Mouse (Mus musculus) embryonic fibroblast, embryonic 13.5 days (primary cell): ENCODE measurements at regions not wholly inside any gene's neighbourhood (a gene's known extent, or its start where the extent isn't known, plus 50 kb on each side); places are given as distances from the start of the nearest gene placed in this dataset.

Experiments used
- H3K27ac ChIP-seq: 2 replicates; pipeline ENCODE4 v1.5.1; 2012; ENCODE audit warnings: low read length, control low read depth, inconsistent platforms; ENCODE audit not compliant: insufficient read depth
- H3K4me1 ChIP-seq: 2 replicates; pipeline ENCODE4 v1.6.1; 2011; ENCODE audit warnings: low read length; ENCODE audit not compliant: control insufficient read depth, insufficient read depth
- H3K4me3 ChIP-seq: 2 replicates; pipeline ENCODE4 v1.5.1; 2011; ENCODE audit warnings: mild to moderate bottlenecking, control low read depth, low read length; ENCODE audit not compliant: insufficient read depth
- CTCF ChIP-seq: IDR thresholded peaks from 2 replicates; pipeline ENCODE4 v1.5.1; 2011; ENCODE audit warnings: mild to moderate bottlenecking, control low read depth, low read length, moderate library complexity, borderline replicate concordance; ENCODE audit not compliant: insufficient read depth
- POLR2A ChIP-seq: IDR thresholded peaks from 2 replicates; pipeline ENCODE4 v1.6.1; 2011; ENCODE audit warnings: low read depth, mild to moderate bottlenecking, control low read depth, low read length, moderate library complexity

DNA sequence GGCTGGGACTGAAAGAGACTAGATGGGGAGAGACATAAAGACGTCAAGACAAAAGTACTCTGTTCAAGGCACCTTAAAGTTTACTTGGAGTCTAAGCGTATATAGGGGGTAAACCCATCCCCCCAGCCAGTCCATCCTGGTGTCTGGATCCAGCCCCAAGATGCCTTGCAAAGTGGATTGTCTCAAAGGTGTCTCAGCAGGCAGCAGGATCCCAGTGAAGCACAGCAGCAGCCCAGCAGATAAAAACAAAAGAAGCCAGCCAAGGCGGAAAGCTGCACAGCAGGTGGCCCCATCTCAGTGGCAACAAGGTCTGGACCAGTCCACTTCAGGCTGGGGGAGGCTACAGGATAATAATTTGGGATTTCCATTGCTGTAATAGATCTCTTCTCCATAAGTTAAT is 72.0 kb upstream of the Col5a2 start:
- Histone ChIP-seq H3K27ac (no peak overlapping the region), H3K4me1 (peaks cover under 1% of the 10 kb centered on the region; the same call in 1 of the 2 replicates), H3K4me3 (no peak overlapping the region)
- TF ChIP-seq CTCF (no peak), POLR2A (no peak)

DNA sequence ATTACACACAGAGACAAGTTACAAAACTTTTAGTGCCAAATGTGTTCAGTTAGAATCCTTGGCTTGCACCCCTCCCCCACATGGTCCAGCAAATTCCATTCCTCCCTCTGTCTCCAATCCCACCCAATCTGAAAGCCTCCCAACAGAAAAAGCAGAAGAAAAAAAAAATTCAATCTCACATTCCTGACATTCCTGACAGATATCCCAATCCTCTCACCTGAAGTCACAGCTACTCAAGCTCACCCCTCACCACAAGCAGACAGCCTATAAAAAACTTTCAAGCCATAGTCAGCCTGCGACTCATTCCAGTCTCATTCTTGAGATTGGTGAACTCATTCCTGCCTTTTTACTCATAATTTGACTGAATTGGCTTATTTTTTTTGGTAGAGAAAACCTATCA is 77.4 kb upstream of the Col5a2 start:
- no peak overlapping the region for H3K4me3 ChIP-seq
- H3K27ac ChIP-seq: peak overlapping the region; percentile 84
- TF ChIP-seq CTCF: no peak
- no peak for TF ChIP-seq POLR2A
- peaks cover 5% of the 10 kb centered on the region; the same call in 1 of the 2 replicates for H3K4me1 ChIP-seq

DNA sequence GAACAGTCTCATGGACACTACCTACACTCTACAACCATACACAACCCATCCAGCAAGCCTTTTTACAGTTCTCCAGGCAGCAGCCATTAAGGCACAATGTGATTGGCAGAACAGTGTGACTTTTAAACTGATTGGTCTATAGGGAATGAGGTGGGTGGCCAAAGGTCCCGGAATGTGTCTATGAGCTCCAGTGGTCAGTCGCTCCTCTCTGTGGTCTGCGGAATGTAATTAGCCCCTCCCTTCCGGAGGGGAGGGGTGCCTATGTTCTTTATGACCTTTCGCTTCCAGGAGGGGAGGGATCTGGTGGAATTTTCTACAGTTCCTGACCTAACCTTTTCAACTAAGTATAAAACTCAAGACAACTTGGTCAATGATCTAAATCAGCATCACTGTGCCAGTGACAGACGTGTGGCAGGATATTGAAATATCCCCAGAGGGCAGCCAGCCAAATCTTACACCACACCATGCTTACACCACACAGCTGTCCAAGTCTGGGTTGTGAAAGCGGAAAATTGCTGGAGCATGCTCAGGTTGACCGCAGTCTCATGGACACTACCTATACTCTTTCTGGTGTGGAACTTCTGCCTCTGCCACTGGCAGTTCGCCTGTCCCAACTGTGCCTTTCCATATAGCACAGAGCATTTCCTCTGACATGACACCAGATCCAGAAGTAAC is 84.4 kb upstream of the Col5a2 start:
- Histone ChIP-seq H3K4me3 (no peak overlapping the region), H3K27ac (no peak overlapping the region; the same call in 1 of the 2 replicates), H3K4me1 (peaks cover 8% of the 10 kb centered on the region; the same call in 1 of the 2 replicates)
- TF ChIP-seq POLR2A (no peak), CTCF (no peak)

GRCm38 (mm10) chr1:45597316-45597715 is 94.2 kb upstream of the Col5a2 start:
- Histone ChIP-seq H3K27ac (peak overlapping the region; percentile 93), H3K4me3 (no peak overlapping the region), H3K4me1 (peaks cover 2% of the 10 kb centered on the region; the same call in 1 of the 2 replicates)
- TF ChIP-seq POLR2A (no peak), CTCF (no peak)

DNA sequence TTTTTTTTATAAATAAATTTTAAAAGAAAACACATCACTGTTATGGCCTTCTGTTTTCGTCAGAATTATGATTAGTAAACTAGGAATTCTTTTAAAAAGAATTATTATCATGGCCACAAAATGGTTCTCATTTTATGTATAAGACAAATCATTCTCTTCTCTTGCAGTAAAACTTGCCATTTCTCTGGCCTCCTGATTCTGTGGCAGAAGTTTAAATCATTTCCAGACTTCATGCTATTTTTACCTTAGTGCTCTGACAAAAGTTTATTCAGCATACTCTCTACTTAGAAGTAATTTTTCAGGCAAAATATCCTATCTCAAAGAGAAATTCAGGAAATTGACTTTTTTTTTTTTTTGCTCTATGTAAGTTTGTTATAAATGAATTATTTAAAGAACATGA is 96.3 kb upstream of the Col5a2 start:
- Histone ChIP-seq H3K4me1 (peaks cover 2% of the 10 kb centered on the region; the same call in 1 of the 2 replicates), H3K4me3 (no peak overlapping the region), H3K27ac (peak overlapping the region; percentile 99)
- TF ChIP-seq POLR2A: no peak
- TF ChIP-seq CTCF: no peak

- Histone ChIP-seq H3K4me1 (peaks cover 2% of the 10 kb centered on the region; the same call in 1 of the 2 replicates), H3K4me3 (no peak overlapping the region), H3K27ac (peak overlapping the region; percentile 99)
- no peak for TF ChIP-seq CTCF
- TF ChIP-seq POLR2A: no peak
Observed at GRCm38 (mm10) chr1:45600011-45600410, 96.9 kb upstream of the Col5a2 start.

DNA sequence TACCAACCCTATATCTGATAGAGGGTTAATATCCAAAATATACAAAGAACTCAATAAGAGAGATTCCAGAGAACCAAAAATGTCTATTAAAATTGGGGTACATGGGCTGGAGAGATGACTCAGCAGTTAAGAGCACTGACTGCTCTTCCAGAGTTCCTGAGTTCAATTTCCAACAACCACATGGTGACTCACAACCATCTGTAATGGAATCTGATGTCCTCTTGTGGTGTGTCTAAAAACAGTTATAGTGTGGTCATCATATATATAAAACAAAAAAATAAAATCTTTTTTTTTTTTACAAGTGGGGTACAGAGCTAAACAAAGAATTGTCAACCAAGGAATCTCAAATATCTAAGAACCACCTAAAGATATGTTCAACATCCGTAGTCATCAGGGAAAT is 102.5 kb upstream of the Col5a2 start:
- H3K4me3 ChIP-seq: no peak overlapping the region
- TF ChIP-seq CTCF: no peak
- TF ChIP-seq POLR2A: no peak
- peaks cover 2% of the 10 kb centered on the region; the same call in 1 of the 2 replicates for H3K4me1 ChIP-seq
- peak overlapping the region; percentile 68 for H3K27ac ChIP-seq

GRCm38 (mm10) chr1:45608316-45608715 is 105.2 kb upstream of the Col5a2 start:
- TF ChIP-seq POLR2A: no peak
- no peak for TF ChIP-seq CTCF
- no peak overlapping the region for H3K27ac ChIP-seq
- H3K4me1 ChIP-seq: peaks cover 2% of the 10 kb centered on the region; the same call in 1 of the 2 replicates
- H3K4me3 ChIP-seq: no peak overlapping the region

DNA sequence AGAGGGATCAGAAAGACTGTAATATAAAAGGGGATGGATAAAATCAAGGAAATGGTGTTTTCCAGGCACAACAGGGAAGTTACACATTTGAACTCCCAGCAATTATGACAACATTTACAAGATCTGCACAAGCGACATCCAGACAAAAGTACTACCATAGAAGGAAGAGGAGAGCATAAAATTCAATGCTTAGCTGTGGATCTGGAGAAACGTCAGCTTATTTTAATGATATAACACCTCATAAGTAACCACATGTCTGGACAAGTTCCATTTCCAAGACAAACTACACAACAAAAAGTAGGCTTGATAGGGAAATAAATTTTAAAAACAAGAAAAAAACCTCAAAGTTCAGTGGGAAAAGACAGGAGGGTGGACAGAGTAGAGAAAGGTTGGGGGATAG is 115.9 kb upstream of the Col5a2 start:
- no peak for TF ChIP-seq POLR2A
- no peak for TF ChIP-seq CTCF
- Histone ChIP-seq H3K4me3 (no peak overlapping the region), H3K4me1 (no peaks in the 10 kb centered on the region), H3K27ac (no peak overlapping the region)

DNA sequence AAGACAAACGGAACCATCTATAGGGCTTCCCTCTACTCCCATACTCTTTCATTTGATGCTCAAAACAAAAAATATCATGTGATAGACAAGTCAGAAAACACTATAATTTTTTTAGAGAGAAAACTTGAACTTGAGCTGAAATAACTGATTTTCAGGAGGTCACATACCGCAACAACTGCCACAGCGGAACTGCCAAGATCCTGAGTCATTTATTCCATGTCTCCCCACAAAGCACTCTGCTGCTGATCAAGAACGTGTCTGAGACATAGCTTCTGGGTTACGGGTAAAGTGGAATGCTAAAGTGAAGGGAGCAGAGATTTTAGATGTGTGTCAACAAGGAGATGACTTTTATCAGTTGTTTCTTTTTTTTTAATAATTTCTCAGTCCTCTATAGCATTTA is 122.8 kb upstream of the Col5a2 start:
- H3K4me3 ChIP-seq: no peak overlapping the region
- H3K4me1 ChIP-seq: peaks cover 2% of the 10 kb centered on the region; the same call in 1 of the 2 replicates
- TF ChIP-seq CTCF (no peak), POLR2A (0 out of 2 replicates have a peak, but pooled peaks have one; percentile 13)
- peak overlapping the region; percentile 100 for H3K27ac ChIP-seq

DNA sequence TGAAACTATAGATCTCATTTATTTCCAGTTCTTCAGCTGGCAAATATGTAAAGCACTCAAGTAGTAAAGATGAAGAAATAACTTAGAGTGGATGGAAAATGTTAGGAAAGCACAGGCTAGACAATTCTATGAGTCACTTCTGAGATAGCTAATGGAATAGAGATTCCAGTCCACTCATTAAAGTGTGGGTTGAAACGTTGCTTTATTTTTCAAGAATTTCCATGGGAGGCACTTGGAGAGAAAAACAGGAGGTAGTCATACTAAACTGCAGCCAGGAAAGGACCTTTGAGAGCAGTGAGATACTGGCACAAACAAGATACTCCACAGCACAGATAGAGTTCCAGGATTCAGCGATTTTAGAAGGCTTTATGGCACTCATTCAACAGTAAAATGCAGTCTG is 123.7 kb upstream of the Col5a2 start:
- Histone ChIP-seq H3K4me1 (peaks cover 2% of the 10 kb centered on the region; the same call in 1 of the 2 replicates), H3K27ac (peak overlapping the region; percentile 100), H3K4me3 (no peak overlapping the region)
- TF ChIP-seq POLR2A (no peak), CTCF (no peak)

DNA sequence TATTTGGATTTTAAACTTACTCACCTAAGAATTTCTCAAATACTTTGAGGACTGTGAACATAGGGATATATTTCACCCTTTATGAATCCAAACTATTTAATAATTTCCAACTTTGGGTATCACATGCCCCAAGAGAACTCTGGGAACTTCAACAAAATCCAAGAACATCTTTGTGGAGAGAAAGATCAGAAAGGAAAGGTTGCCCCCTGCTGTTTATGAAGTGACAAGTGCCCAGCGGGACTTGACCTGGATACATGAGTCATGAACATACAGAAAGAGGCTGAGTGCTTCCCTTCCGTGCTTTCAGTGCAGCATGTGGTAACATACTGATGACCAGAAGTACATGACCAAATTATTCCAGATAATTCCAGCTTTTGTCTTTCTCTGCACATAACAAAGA is 124.8 kb upstream of the Col5a2 start:
- no peak for TF ChIP-seq CTCF
- TF ChIP-seq POLR2A: no peak
- Histone ChIP-seq H3K4me1 (peaks cover 2% of the 10 kb centered on the region; the same call in 1 of the 2 replicates), H3K4me3 (no peak overlapping the region), H3K27ac (peak overlapping the region; percentile 50; the same call in 1 of the 2 replicates)
